Mouse (Mus musculus): ENCODE data around the gene Ano6.

DNA sequence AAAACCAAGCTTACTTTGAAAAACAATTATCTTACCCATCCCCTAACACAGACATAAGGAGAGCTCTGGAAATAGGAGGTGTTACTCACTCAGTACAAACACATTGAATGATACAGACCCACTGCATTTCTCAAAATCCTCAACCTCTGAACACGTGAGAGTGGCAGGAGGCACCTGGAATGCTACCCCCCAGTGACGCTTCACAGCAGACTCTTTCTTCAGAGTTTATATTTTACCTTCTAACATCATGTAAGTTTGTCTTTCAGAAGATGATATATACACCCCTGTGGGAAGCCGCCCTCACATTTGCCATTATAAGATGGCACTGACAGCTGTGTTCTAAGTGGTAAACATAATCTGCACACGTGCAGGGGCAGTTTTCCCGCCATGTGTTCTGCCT is 37.6 kb upstream of the Ano6 start:
- no peak for TF ChIP-seq POLR2A (IDR thresholded peaks at IDR 0.05; ENCODE audit: borderline replicate concordance, insufficient read depth, low read length)
- TF ChIP-seq CTCF (IDR thresholded peaks at IDR 0.05; ENCODE audit: borderline replicate concordance, insufficient read depth, low read depth, low read length) = no peak

All from cerebellum, adult 2 months (tissue).